In the genomic region with DNA sequence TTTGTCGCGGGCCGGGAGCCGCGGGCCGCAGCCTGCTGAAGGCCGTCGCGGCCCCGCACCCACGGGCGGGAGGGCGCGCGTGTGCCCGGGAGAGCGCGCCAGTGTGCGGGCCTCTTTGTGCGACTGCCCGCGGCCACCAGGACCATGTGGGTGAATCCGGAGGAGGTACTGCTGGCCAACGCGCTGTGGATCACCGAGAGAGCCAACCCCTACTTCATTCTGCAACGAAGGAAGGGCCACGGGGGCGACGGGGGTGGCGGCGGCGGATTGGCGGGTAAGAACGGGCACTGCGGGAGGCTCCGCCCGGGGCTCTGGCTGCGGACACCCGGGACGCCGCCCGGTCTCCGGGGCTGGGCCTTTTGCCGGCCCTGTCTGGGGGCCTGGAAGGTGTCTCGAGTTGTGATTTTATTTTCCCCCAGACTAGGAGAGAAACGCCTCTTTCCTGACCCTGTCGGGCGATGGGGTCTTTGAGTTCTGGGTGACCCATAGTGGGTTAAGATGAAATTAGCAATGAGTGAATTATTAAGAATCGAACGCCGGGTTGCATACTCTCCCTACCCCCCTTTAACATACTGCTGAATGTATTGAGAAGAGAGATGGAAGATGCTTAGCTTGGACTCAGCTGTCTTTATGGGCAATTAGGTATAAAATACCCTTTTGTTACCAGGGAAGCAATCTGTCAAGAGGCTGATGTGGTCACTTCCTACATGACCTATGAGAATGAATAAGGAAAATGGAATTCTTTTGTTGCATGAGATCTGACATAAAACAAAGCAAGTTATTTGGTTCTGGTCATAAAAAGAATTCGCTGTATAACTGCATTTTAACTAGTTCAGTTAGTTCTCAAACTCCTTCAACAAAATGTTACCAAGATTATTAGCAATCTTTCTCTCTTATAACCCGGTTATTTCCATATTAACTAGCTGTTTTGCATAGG, we compare ENCODE assay signal across 8 mouse cellular contexts. TPM values are rescaled to one million over a fixed set of nuclear protein-coding genes. Genes with fewer than 3 reads are reported as not detected.
A peak's percentile ranks its signal among the peaks of the same experiment; 100 is the strongest.
DNase-seq lines count a peak whose midpoint lies in the region; ATAC-seq and TF ChIP-seq lines count a peak whose summit lies in the region.

TSS of gene Gm10645 (minus strand) at position 240 of the 937 bp plus-strand sequence.

- peak within 1 kb of the TSS; percentile 79 for H3K9ac ChIP-seq in heart, embryonic 12.5 days
- peak within 1 kb of the TSS; percentile 80 for H3K9ac ChIP-seq in kidney, embryonic 15.5 days
- H3K9ac ChIP-seq in limb, embryonic 14.5 days (ENCODE audit: low read depth, low read length, severe bottlenecking): peak within 1 kb of the TSS; percentile 72
- peak within 1 kb of the TSS; percentile 91 for H3K9ac ChIP-seq in midbrain, embryonic 12.5 days (replicated peaks)

- DNase-seq in thymus, postnatal 14 days: peak; percentile 6
- DNase-seq in thymus, postnatal 0 days (ENCODE audit: low spot score): no peak
- DNase-seq in forebrain, embryonic 10.5 days (ENCODE audit: extremely low spot score, low spot score): peak; percentile 62
- DNase-seq in limb, embryonic 14.5 days (ENCODE audit: low spot score): no peak
- peak in 1 of 2 experiments; percentile 11 for DNase-seq in spleen, adult 2 months (ENCODE audit: low read depth in 1 of 2, low spot score in 2 of 2)

- TF ChIP-seq CTCF in spleen, adult 2 months (IDR thresholded peaks at IDR 0.05; ENCODE audit: extremely low read depth, insufficient read depth, insufficient read length, insufficient replicate concordance): no peak

- peaks cover 35% of the 10 kb centered on the region for H3K4me1 ChIP-seq in forebrain, embryonic 10.5 days
- H3K4me1 ChIP-seq in heart, embryonic 12.5 days (replicated peaks): 0 out of 2 replicates have a peak, but pooled peaks cover 3% of the 10 kb centered on the region
- H3K4me1 ChIP-seq in kidney, embryonic 15.5 days: peaks cover 8% of the 10 kb centered on the region
- 0 out of 2 replicates have a peak, but pooled peaks cover 4% of the 10 kb centered on the region for H3K4me1 ChIP-seq in limb, embryonic 14.5 days (ENCODE audit: control insufficient read depth, insufficient read depth, low read length)
- peaks cover 28% of the 10 kb centered on the region for H3K4me1 ChIP-seq in midbrain, embryonic 12.5 days
- peaks cover 4% of the 10 kb centered on the region; the same call in 1 of the 2 replicates for H3K4me1 ChIP-seq in spleen, adult 2 months (ENCODE audit: control insufficient read depth, insufficient read depth, insufficient read length)

- H3K9me3 ChIP-seq in forebrain, embryonic 10.5 days: no peaks in the 10 kb centered on the region
- no peaks in the 10 kb centered on the region for H3K9me3 ChIP-seq in heart, embryonic 12.5 days (replicated peaks)
- H3K9me3 ChIP-seq in kidney, embryonic 15.5 days (replicated peaks): no peaks in the 10 kb centered on the region
- no peaks in the 10 kb centered on the region for H3K9me3 ChIP-seq in limb, embryonic 14.5 days (ENCODE audit: control insufficient read depth, low read length)
- H3K9me3 ChIP-seq in midbrain, embryonic 12.5 days: no peaks in the 10 kb centered on the region

- H3K4me2 ChIP-seq in heart, embryonic 12.5 days: peak within 1 kb of the TSS; percentile 85
- H3K4me2 ChIP-seq in kidney, embryonic 15.5 days: peak within 1 kb of the TSS; percentile 89
- peak within 1 kb of the TSS; percentile 89 for H3K4me2 ChIP-seq in limb, embryonic 14.5 days (replicated peaks; ENCODE audit: low read depth, low read length, severe bottlenecking)
- peak within 1 kb of the TSS; percentile 52 for H3K4me2 ChIP-seq in midbrain, embryonic 12.5 days (replicated peaks)

- no peaks in the 10 kb centered on the region for H3K27me3 ChIP-seq in forebrain, embryonic 10.5 days (ENCODE audit: poor library complexity, severe bottlenecking)
- H3K27me3 ChIP-seq in heart, embryonic 12.5 days (replicated peaks): peaks cover 19% of the 10 kb centered on the region
- peaks cover 11% of the 10 kb centered on the region; the same call in 1 of the 2 replicates for H3K27me3 ChIP-seq in kidney, embryonic 15.5 days
- H3K27me3 ChIP-seq in limb, embryonic 14.5 days (ENCODE audit: control insufficient read depth, insufficient read depth, low read length): no peaks in the 10 kb centered on the region
- H3K27me3 ChIP-seq in midbrain, embryonic 12.5 days: no peaks in the 10 kb centered on the region
- H3K27me3 ChIP-seq in spleen, adult 2 months (ENCODE audit: control insufficient read depth, insufficient read depth, low read length): peaks cover 10% of the 10 kb centered on the region

- TF ChIP-seq POLR2A in limb, embryonic 14.5 days (IDR thresholded peaks at IDR 0.05; ENCODE audit: borderline replicate concordance, extremely low read depth, insufficient read depth, insufficient read length): no peak
- TF ChIP-seq POLR2A in spleen, adult 2 months (IDR thresholded peaks at IDR 0.05; ENCODE audit: low read depth, low read length): no peak

- WGBS in forebrain, embryonic 10.5 days: 3% methylated on average over 54 of the region's 54 CpGs
- WGBS in heart, embryonic 12.5 days: 4% methylated on average over 54 of the region's 54 CpGs
- WGBS in kidney, embryonic 15.5 days: 3% methylated on average over 54 of the region's 54 CpGs
- WGBS in limb, embryonic 14.5 days: 3% methylated on average over 48 of the region's 54 CpGs
- WGBS in midbrain, embryonic 12.5 days: 2% methylated on average over 46 of the region's 54 CpGs
- 7% methylated on average over 54 of the region's 54 CpGs for WGBS in spleen, adult 2 months

- H3K36me3 ChIP-seq in forebrain, embryonic 10.5 days (replicated peaks): no peaks in the 10 kb centered on the region
- H3K36me3 ChIP-seq in heart, embryonic 12.5 days: no peaks in the 10 kb centered on the region
- H3K36me3 ChIP-seq in kidney, embryonic 15.5 days: no peaks in the 10 kb centered on the region
- H3K36me3 ChIP-seq in limb, embryonic 14.5 days (ENCODE audit: control insufficient read depth, insufficient read depth, low read length): no peaks in the 10 kb centered on the region
- H3K36me3 ChIP-seq in midbrain, embryonic 12.5 days: no peaks in the 10 kb centered on the region
- no peaks in the 10 kb centered on the region for H3K36me3 ChIP-seq in spleen, adult 2 months (ENCODE audit: control insufficient read depth, insufficient read depth, low read length)

- peak; percentile 65 for ATAC-seq in heart, embryonic 12.5 days (ENCODE audit: insufficient number of reproducible peaks, low FRiP score)
- peak; percentile 76 for ATAC-seq in kidney, embryonic 15.5 days (replicated peaks; ENCODE audit: low FRiP score)
- ATAC-seq in limb, embryonic 14.5 days (ENCODE audit: low FRiP score, low read depth): peak; percentile 55
- peak; percentile 80 for ATAC-seq in midbrain, embryonic 12.5 days (ENCODE audit: low FRiP score, low read depth)

- peak within 1 kb of the TSS; percentile 78 for H3K4me3 ChIP-seq in forebrain, embryonic 10.5 days
- H3K4me3 ChIP-seq in heart, embryonic 12.5 days: peak within 1 kb of the TSS; percentile 72
- peak within 1 kb of the TSS; percentile 67 for H3K4me3 ChIP-seq in kidney, embryonic 15.5 days (replicated peaks)
- peak within 1 kb of the TSS; percentile 62 for H3K4me3 ChIP-seq in limb, embryonic 14.5 days (replicated peaks; ENCODE audit: low read length)
- peak within 1 kb of the TSS; percentile 87 for H3K4me3 ChIP-seq in midbrain, embryonic 12.5 days
- H3K4me3 ChIP-seq in spleen, adult 2 months (ENCODE audit: extremely low read depth, insufficient read depth, insufficient read length): peak within 1 kb of the TSS; percentile 66

- H3K27ac ChIP-seq in forebrain, embryonic 10.5 days: peak within 1 kb of the TSS; percentile 96
- peak within 1 kb of the TSS; percentile 30 for H3K27ac ChIP-seq in heart, embryonic 12.5 days (ENCODE audit: poor library complexity, severe bottlenecking)
- peak within 1 kb of the TSS; percentile 89 for H3K27ac ChIP-seq in kidney, embryonic 15.5 days
- peak within 1 kb of the TSS; percentile 48 for H3K27ac ChIP-seq in limb, embryonic 14.5 days (replicated peaks; ENCODE audit: low read depth, low read length)
- H3K27ac ChIP-seq in midbrain, embryonic 12.5 days (replicated peaks): peak within 1 kb of the TSS; percentile 94
- peak within 1 kb of the TSS; percentile 70 for H3K27ac ChIP-seq in spleen, adult 2 months (ENCODE audit: insufficient read depth, low read length)

RNA-seq across cellular contexts. Expression of gene Gm10645, which starts in this region (rescaled TPM):
- polyA plus RNA-seq in thymus, postnatal 0 days (2015; fragmentation: Nextera tagmentation; extraction: Ambion mirVana): 0.56 and 0.90 TPM in 2 replicates
- polyA plus RNA-seq in forebrain, embryonic 10.5 days (2016; fragmentation: Nextera tagmentation; extraction: Ambion mirVana): 1.4 and 2.3 TPM in 2 replicates
- 0.64 and 1.1 TPM in 2 replicates for polyA plus RNA-seq in heart, embryonic 12.5 days (2016; fragmentation: Nextera tagmentation; extraction: Ambion mirVana)
- 1.0 and 1.1 TPM in 2 replicates for polyA plus RNA-seq in kidney, embryonic 15.5 days (2015; fragmentation: Nextera tagmentation; extraction: Ambion mirVana)
- 0.67 and 0.84 TPM in 2 replicates for polyA plus RNA-seq in limb, embryonic 14.5 days (2012; rRNA removed)
- 1.2 and 1.9 TPM in 2 replicates for polyA plus RNA-seq in limb, embryonic 14.5 days (2014; fragmentation: Nextera tagmentation; extraction: Ambion mirVana)
- 6.5 and 7.0 TPM in 2 replicates for polyA plus RNA-seq in midbrain, embryonic 12.5 days (2016; fragmentation: Nextera tagmentation; extraction: Ambion mirVana)
- 1.8 and 2.9 TPM in 2 replicates for polyA plus RNA-seq in spleen, adult 2 months (2012; rRNA removed)

Comparison
In these comparisons a context has a peak if more than half of its experiments do, and no peak if none do; other contexts are left out.
1. DNase-seq: peak in thymus, postnatal 14 days (single experiment) and forebrain, embryonic 10.5 days (single experiment); none in thymus, postnatal 0 days (single experiment) and limb, embryonic 14.5 days (single experiment).
2. H3K27ac ChIP-seq: peak in every context shown above with its lines; median percentile 96 in forebrain, embryonic 10.5 days; 94 in midbrain, embryonic 12.5 days; 89 in kidney, embryonic 15.5 days; 70 in spleen, adult 2 months; 48 in limb, embryonic 14.5 days; 30 in heart, embryonic 12.5 days.
3. Peak in every context shown above with its lines, with median percentiles within 50 percentile points of each other: H3K4me3 ChIP-seq, ATAC-seq, H3K4me2 ChIP-seq and H3K9ac ChIP-seq.